Mouse (Mus musculus) limb, embryonic 14.5 days (tissue): ENCODE results near the gene 1700037C18Rik. TPM values are rescaled to one million over a fixed set of nuclear protein-coding genes. Genes with fewer than 3 reads are reported as not detected.
"Not testable (repeated sequence)": the region's sequence is repeated elsewhere in the genome, so short reads cannot be mapped to it uniquely, and the experiment has no call there.

Experiments
- ATAC-seq: fragments of 200-750 bp; cut with Nextera tagmentation; 2 replicates; pipeline ENCODE4 v1.8.0; 2017; ENCODE audit warnings: low read depth, moderate number of reproducible peaks, moderate TSS enrichment; ENCODE audit not compliant: low FRiP score
- DNase-seq: peaks from one replicate; pipeline ENCODE4 v3.0.0-alpha.2; 2015; ENCODE audit warnings: low spot score
- H3K27ac ChIP-seq: fragments of 300-500 bp; sonication (generic); replicated peaks from 2 replicates; pipeline ENCODE4 v1.5.1; 2014; ENCODE audit warnings: low read depth, mild to moderate bottlenecking, low read length, moderate library complexity, mixed read lengths
- H3K27me3 ChIP-seq: fragments of 300-500 bp; sonication (generic); 2 replicates; pipeline ENCODE4 v1.6.1; 2014; ENCODE audit warnings: low read length, mixed read lengths; ENCODE audit not compliant: control insufficient read depth, insufficient read depth
- H3K36me3 ChIP-seq: fragments of 300-500 bp; sonication (generic); 2 replicates; pipeline ENCODE4 v1.6.1; 2014; ENCODE audit warnings: mild to moderate bottlenecking, low read length, moderate library complexity, mixed read lengths; ENCODE audit not compliant: control insufficient read depth, insufficient read depth
- H3K4me1 ChIP-seq: fragments of 300-500 bp; sonication (generic); 2 replicates; pipeline ENCODE4 v1.6.1; 2014; ENCODE audit warnings: antibody characterized with exemption, low read length, mixed read lengths; ENCODE audit not compliant: control insufficient read depth, insufficient read depth
- H3K4me2 ChIP-seq: fragments of 300-500 bp; sonication (generic); replicated peaks from 2 replicates; pipeline ENCODE4 v1.6.1; 2014; ENCODE audit warnings: low read depth, mild to moderate bottlenecking, low read length, moderate library complexity; ENCODE audit not compliant: severe bottlenecking
- H3K4me3 ChIP-seq: fragments of 300-500 bp; sonication (generic); replicated peaks from 2 replicates; pipeline ENCODE4 v1.5.1; 2014; ENCODE audit warnings: low read length
- H3K9ac ChIP-seq: fragments of 300-500 bp; sonication (generic); 2 replicates; pipeline ENCODE4 v1.6.1; 2014; ENCODE audit warnings: mild to moderate bottlenecking, low read depth, low read length, moderate library complexity; ENCODE audit not compliant: severe bottlenecking
- H3K9me3 ChIP-seq: fragments of 300-500 bp; sonication (generic); 2 replicates; pipeline ENCODE4 v1.6.1; 2016; ENCODE audit warnings: low read length; ENCODE audit not compliant: control insufficient read depth
- POLR2A ChIP-seq: fragments of 200-500 bp; IDR thresholded peaks from 2 replicates; pipeline ENCODE4 v1.8.0; 2012; ENCODE audit warnings: inconsistent platforms, mild to moderate bottlenecking, moderate library complexity, borderline replicate concordance; ENCODE audit not compliant: insufficient read depth, insufficient read length; ENCODE audit errors: extremely low read depth
- WGBS: fragments of 180-500 bp; shearing (Covaris S2); extraction: QIAGEN DNeasy Blood & Tissue Kit; methylation state at CpG from one replicate; pipeline ENCODE4 v1.1.7; 2014; 5-methylcytosine and 5-hydroxymethylcytosine counted together
- microRNA-seq: library from miRNA; unstranded; fragments of <30 nt; microRNA quantifications from one replicate; pipeline ENCODE4, GENCODE M21; 2016
- polyA plus RNA-seq, 2 experiments: library from polyadenylated mRNA; depleted of rRNA in 1 of 2; stranded (reverse) in 1 of 2; unstranded in 1 of 2; fragments of >200 nt; fragmentation: Nextera tagmentation in 1 of 2; extraction: Ambion mirVana in 1 of 2; gene quantifications; 2 replicates each; pipeline versions ENCODE4 v1.2.1 to v1.2.3; 2012 to 2014

The 1700037C18Rik gene
- polyA plus RNA-seq, 2 experiments: 4.9 to 6.8 TPM

DNA sequence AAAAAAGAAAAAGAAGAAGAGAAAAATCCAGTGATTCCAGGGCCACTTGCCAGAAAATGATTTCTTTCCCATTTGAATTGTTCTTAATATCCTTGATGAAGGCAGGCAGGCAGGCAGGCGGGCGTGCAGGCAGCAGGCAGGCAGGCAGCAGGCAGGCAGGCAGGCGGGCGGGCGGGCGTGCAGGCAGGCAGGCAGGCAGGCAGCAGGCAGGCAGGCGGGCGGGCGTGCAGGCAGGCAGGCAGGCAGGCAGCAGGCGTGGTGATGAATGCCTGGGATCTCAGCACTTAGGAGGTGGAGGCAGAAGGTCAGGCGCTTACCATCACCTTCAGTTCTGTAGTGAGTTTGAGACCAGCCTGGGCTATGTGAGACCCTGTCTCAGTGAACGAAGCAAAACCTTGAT is 55.9 kb downstream of the 1700037C18Rik start:
- H3K9me3 ChIP-seq: no peaks in the 10 kb centered on the region
- WGBS: 28% methylated on average over 12 of the region's 12 CpGs
- peaks cover 5% of the 10 kb centered on the region for H3K4me1 ChIP-seq
- no peaks in the 10 kb centered on the region for H3K27me3 ChIP-seq
- no peak overlapping the region for H3K27ac ChIP-seq
- H3K36me3 ChIP-seq: no peaks in the 10 kb centered on the region
- TF ChIP-seq POLR2A: no peak
- no peak for ATAC-seq
- no peak overlapping the region for H3K4me2 ChIP-seq
- DNase-seq: no peak
- H3K4me3 ChIP-seq: no peak overlapping the region
- no peak overlapping the region for H3K9ac ChIP-seq

DNA sequence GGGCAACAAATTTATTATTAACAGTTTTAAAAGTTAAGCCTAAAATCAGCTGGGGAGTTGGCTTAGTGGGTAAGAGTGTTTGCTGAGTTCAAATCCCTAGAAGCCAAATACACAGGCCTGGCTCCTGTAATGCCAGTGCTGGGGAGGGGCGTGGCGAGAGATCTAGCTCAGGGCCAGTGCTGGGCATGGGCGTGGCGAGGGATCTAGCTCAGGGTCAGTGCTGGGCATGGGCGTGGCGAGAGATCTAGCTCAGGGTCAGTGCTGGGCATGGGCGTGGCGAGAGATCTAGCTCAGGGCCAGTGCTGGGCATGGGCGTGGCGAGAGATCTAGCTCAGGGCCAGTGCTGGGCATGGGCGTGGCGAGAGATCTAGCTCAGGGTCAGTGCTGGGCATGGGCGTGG is 57.2 kb downstream of the 1700037C18Rik start:
- not testable (repeated sequence) for H3K27ac ChIP-seq, H3K9ac ChIP-seq, H3K4me3 ChIP-seq, H3K9me3 ChIP-seq, ATAC-seq, H3K4me2 ChIP-seq, H3K36me3 ChIP-seq, DNase-seq, H3K4me1 ChIP-seq, H3K27me3 ChIP-seq
- 87% methylated on average over 11 of the region's 13 CpGs for WGBS

- no peak overlapping the region for H3K4me3 ChIP-seq
- TF ChIP-seq POLR2A: no peak
- DNase-seq (no peak), ATAC-seq (no peak)
- H3K4me1 ChIP-seq: peaks cover 7% of the 10 kb centered on the region
- H3K4me2 ChIP-seq: no peak overlapping the region
- no peaks in the 10 kb centered on the region for H3K27me3 ChIP-seq
- H3K27ac ChIP-seq: no peak overlapping the region
- no peak overlapping the region for H3K9ac ChIP-seq
- H3K9me3 ChIP-seq: no peaks in the 10 kb centered on the region
- 79% methylated on average over 3 of the region's 3 CpGs for WGBS
- no peaks in the 10 kb centered on the region for H3K36me3 ChIP-seq
Measured at GRCm38 (mm10) chr16:3848416-3848815, 60.1 kb downstream of the 1700037C18Rik start.

GRCm38 (mm10) chr16:3847871-3848270 is 60.6 kb downstream of the 1700037C18Rik start:
- ATAC-seq: no peak
- H3K4me2 ChIP-seq: peak overlapping the region; percentile 68

GRCm38 (mm10) chr16:3846711-3847518 is 61.6 kb downstream of the 1700037C18Rik start, which contains the start of gene Zfp174:
TSS of gene Zfp174 (plus strand) at chr16:3847268.
- Histone ChIP-seq H3K4me3 (peak within 1 kb of the TSS; percentile 66), H3K4me2 (peak within 1 kb of the TSS; percentile 68), H3K36me3 (no peaks in the 10 kb centered on the region), H3K9ac (peak within 1 kb of the TSS; percentile 64), H3K9me3 (no peaks in the 10 kb centered on the region), H3K4me1 (peaks cover 7% of the 10 kb centered on the region), H3K27ac (no peak within 1 kb of the TSS), H3K27me3 (no peaks in the 10 kb centered on the region)
- ATAC-seq (peak; percentile 98), DNase-seq (peak; percentile 100)
- WGBS: 3% methylated on average over 38 of the region's 38 CpGs
- peak; percentile 59; the same call in 1 of the 2 replicates for TF ChIP-seq POLR2A

More at GRCm38 (mm10) chr16:3847871-3848270, 60.6 kb downstream of the 1700037C18Rik start:
- no peaks in the 10 kb centered on the region for H3K27me3 ChIP-seq
- H3K36me3 ChIP-seq: no peaks in the 10 kb centered on the region
- H3K9ac ChIP-seq: peak overlapping the region; percentile 64; the same call in 1 of the 2 replicates
- H3K27ac ChIP-seq: no peak overlapping the region
- DNase-seq: no peak
- peaks cover 7% of the 10 kb centered on the region for H3K4me1 ChIP-seq
- no peak for TF ChIP-seq POLR2A
- 73% methylated on average over 4 of the region's 4 CpGs for WGBS
- no peaks in the 10 kb centered on the region for H3K9me3 ChIP-seq
- peak overlapping the region; percentile 66 for H3K4me3 ChIP-seq

Small RNA genes lying within 50 kb of the gene (microRNA-seq; reads per million reads assigned to microRNA genes)
- not detected for gene Gm23493

Other genes starting within 250 kb of the 1700037C18Rik start
- gene Mefv, start 190.6 kb downstream of the 1700037C18Rik start, polyA plus RNA-seq (2012; rRNA removed): 0.04 TPM in 1 of 2 replicates, not detected in the other
- 0.10 TPM in 1 of 2 replicates, not detected in the other for gene Mefv, start 190.6 kb downstream of the 1700037C18Rik start, polyA plus RNA-seq (2014; fragmentation: Nextera tagmentation; extraction: Ambion mirVana)
- 14.6 and 16.2 TPM in 2 replicates for gene Zfp263, start 164.6 kb downstream of the 1700037C18Rik start, polyA plus RNA-seq (2012; rRNA removed)
- 27.6 and 27.8 TPM in 2 replicates for gene Zfp263, start 164.6 kb downstream of the 1700037C18Rik start, polyA plus RNA-seq (2014; fragmentation: Nextera tagmentation; extraction: Ambion mirVana)
- gene Olfr15, start 77.8 kb downstream of the 1700037C18Rik start, polyA plus RNA-seq (2012; rRNA removed): not detected in 2 replicates
- gene Olfr15, start 77.8 kb downstream of the 1700037C18Rik start, polyA plus RNA-seq (2014; fragmentation: Nextera tagmentation; extraction: Ambion mirVana): not detected in 2 replicates
- 2.7 and 3.0 TPM in 2 replicates for gene Zfp174, start 61.4 kb downstream of the 1700037C18Rik start, polyA plus RNA-seq (2012; rRNA removed)
- 1.7 and 1.8 TPM in 2 replicates for gene Zfp174, start 61.4 kb downstream of the 1700037C18Rik start, polyA plus RNA-seq (2014; fragmentation: Nextera tagmentation; extraction: Ambion mirVana)
- 59.5 and 72.1 TPM in 2 replicates for gene Naa60, start 36.3 kb downstream of the 1700037C18Rik start, polyA plus RNA-seq (2012; rRNA removed)
- gene Naa60, start 36.3 kb downstream of the 1700037C18Rik start, polyA plus RNA-seq (2014; fragmentation: Nextera tagmentation; extraction: Ambion mirVana): 62.2 and 63.0 TPM in 2 replicates
- gene Zfp597, start 24.1 kb downstream of the 1700037C18Rik start, polyA plus RNA-seq (2012; rRNA removed): 5.1 and 7.0 TPM in 2 replicates
- 5.7 and 7.9 TPM in 2 replicates for gene Zfp597, start 24.1 kb downstream of the 1700037C18Rik start, polyA plus RNA-seq (2014; fragmentation: Nextera tagmentation; extraction: Ambion mirVana)
- gene Gm20695, start 24.0 kb downstream of the 1700037C18Rik start, polyA plus RNA-seq (2012; rRNA removed): 0.37 and 0.78 TPM in 2 replicates
- 2.2 and 3.7 TPM in 2 replicates for gene Gm20695, start 24.0 kb downstream of the 1700037C18Rik start, polyA plus RNA-seq (2014; fragmentation: Nextera tagmentation; extraction: Ambion mirVana)
- 17.3 and 28.1 TPM in 2 replicates for gene Cluap1, start 112 bp upstream of the 1700037C18Rik start, polyA plus RNA-seq (2012; rRNA removed)
- 29.9 and 33.2 TPM in 2 replicates for gene Cluap1, start 112 bp upstream of the 1700037C18Rik start, polyA plus RNA-seq (2014; fragmentation: Nextera tagmentation; extraction: Ambion mirVana)
- gene Nlrc3, start 67.9 kb upstream of the 1700037C18Rik start, polyA plus RNA-seq (2012; rRNA removed): 2.7 and 3.6 TPM in 2 replicates
- 1.1 and 1.2 TPM in 2 replicates for gene Nlrc3, start 67.9 kb upstream of the 1700037C18Rik start, polyA plus RNA-seq (2014; fragmentation: Nextera tagmentation; extraction: Ambion mirVana)
- gene Slx4, start 95.1 kb upstream of the 1700037C18Rik start, polyA plus RNA-seq (2012; rRNA removed): 46.0 and 47.5 TPM in 2 replicates
- 24.4 and 28.9 TPM in 2 replicates for gene Slx4, start 95.1 kb upstream of the 1700037C18Rik start, polyA plus RNA-seq (2014; fragmentation: Nextera tagmentation; extraction: Ambion mirVana)
- gene Dnase1, start 128.3 kb upstream of the 1700037C18Rik start, polyA plus RNA-seq (2012; rRNA removed): 0.01 and 0.10 TPM in 2 replicates
- 5.3 and 6.2 TPM in 2 replicates for gene Dnase1, start 128.3 kb upstream of the 1700037C18Rik start, polyA plus RNA-seq (2014; fragmentation: Nextera tagmentation; extraction: Ambion mirVana)
- 87.6 and 95.6 TPM in 2 replicates for gene Trap1, start 169.1 kb upstream of the 1700037C18Rik start, polyA plus RNA-seq (2012; rRNA removed)
- gene Trap1, start 169.1 kb upstream of the 1700037C18Rik start, polyA plus RNA-seq (2014; fragmentation: Nextera tagmentation; extraction: Ambion mirVana): 82.8 and 86.6 TPM in 2 replicates